Comparison of ENCODE assay signal across 8 mouse cellular contexts in genomic region chr9:35558257-35559008, GRCm38 (mm10). TPM values are rescaled to one million over a fixed set of nuclear protein-coding genes. Genes with fewer than 3 reads are reported as not detected.
DNase-seq lines count a peak whose midpoint lies in the region; ATAC-seq and TF ChIP-seq lines count a peak whose summit lies in the region.

Ddx25 (minus strand) TSS chr9:35558528.
Pus3 (plus strand) TSS chr9:35558595.

- peak; percentile 61 for ATAC-seq in Patski
- peak; percentile 6; the same call in 1 of the 2 replicates for ATAC-seq in common myeloid progenitor, adult 5-6 weeks (replicated peaks; ENCODE audit: low read depth, poor library complexity, severe bottlenecking)
- ATAC-seq in heart, postnatal 0 days (ENCODE audit: insufficient read depth, low read depth) = peak; percentile 47
- peak; percentile 87 for ATAC-seq in midbrain, embryonic 14.5 days (ENCODE audit: low FRiP score, low TSS enrichment)

- TF ChIP-seq EP300 in heart, postnatal 0 days (IDR thresholded peaks at IDR 0.05; ENCODE audit: low read depth) = no peak

- under 1% methylated on average over 45 of the region's 59 CpGs for WGBS in heart, postnatal 0 days
- 1% methylated on average over 59 of the region's 59 CpGs for WGBS in midbrain, embryonic 14.5 days

- POLR2A ChIA-PET in Patski (lab: Charles Lee) = interaction anchor here (0.6 kb wide), 1 partner anchor 123 kb away, joined by 3 read pairs; no protein-coding TSS in a partner anchor

- H3K9me3 ChIP-seq in heart, postnatal 0 days (replicated peaks; ENCODE audit: control insufficient read depth, low read length) = no peaks in the 10 kb centered on the region
- H3K9me3 ChIP-seq in midbrain, embryonic 14.5 days (ENCODE audit: control insufficient read depth, low read length) = no peaks in the 10 kb centered on the region

- DNase-seq in adrenal gland, adult (ENCODE audit: inconsistent age in 2 of 2, low spot score in 1 of 2) = peak; percentile 51 to 66
- DNase-seq in adrenal gland, postnatal 4 days (ENCODE audit: low spot score in 2 of 2) = no peak
- no peak for DNase-seq in Patski (ENCODE audit: low read depth, low spot score)
- no peak for DNase-seq in heart, postnatal 0 days (ENCODE audit: low spot score)
- peak; percentile 51 for DNase-seq in left cerebral cortex, adult 11 months (ENCODE audit: low spot score)
- DNase-seq in midbrain, embryonic 14.5 days = peak; percentile 89
- peak; percentile 60 for DNase-seq in testis, postnatal 10 days (ENCODE audit: low spot score)

- no peak for TF ChIP-seq CTCF in Patski (IDR thresholded peaks at IDR 0.05)
- no peak for TF ChIP-seq CTCF in heart, postnatal 0 days (IDR thresholded peaks at IDR 0.05; ENCODE audit: low read depth)

- H3K4me3 ChIP-seq in heart, postnatal 0 days (ENCODE audit: low read depth, low read length) = peak within 1 kb of the TSS; percentile 63
- H3K4me3 ChIP-seq in midbrain, embryonic 14.5 days (replicated peaks; ENCODE audit: low read depth, low read length) = peak within 1 kb of the TSS; percentile 63

- H3K9ac ChIP-seq in heart, postnatal 0 days (replicated peaks; ENCODE audit: low read depth, low read length) = peak within 1 kb of the TSS; percentile 45
- peak within 1 kb of the TSS; percentile 71 for H3K9ac ChIP-seq in midbrain, embryonic 14.5 days (replicated peaks; ENCODE audit: low read length)

- H3K27me3 ChIP-seq in Patski = peaks cover 26% of the 10 kb centered on the region
- peaks cover 20% of the 10 kb centered on the region for H3K27me3 ChIP-seq in heart, postnatal 0 days (ENCODE audit: control insufficient read depth, insufficient read depth, low read length)
- no peaks in the 10 kb centered on the region for H3K27me3 ChIP-seq in midbrain, embryonic 14.5 days (ENCODE audit: control insufficient read depth, insufficient read depth, low read length)

- in situ Hi-C loops in Patski (cut with MboI; ENCODE audit: low pct_unique_long_range_greater_than_20kb) = no loop called here

- peaks cover 9% of the 10 kb centered on the region for H3K4me1 ChIP-seq in heart, postnatal 0 days (ENCODE audit: control insufficient read depth, insufficient read depth)
- H3K4me1 ChIP-seq in midbrain, embryonic 14.5 days (ENCODE audit: control insufficient read depth, insufficient read depth, low read length) = peaks cover 13% of the 10 kb centered on the region

- CTCF ChIA-PET in Patski (lab: Charles Lee) = no interaction called here

- H3K4me2 ChIP-seq in heart, postnatal 0 days (ENCODE audit: low read depth, low read length) = peak within 1 kb of the TSS; percentile 100
- H3K4me2 ChIP-seq in midbrain, embryonic 14.5 days (ENCODE audit: low read length) = peak within 1 kb of the TSS; percentile 91

- peak within 1 kb of the TSS; percentile 5; the same call in 1 of the 2 replicates for H3K27ac ChIP-seq in heart, postnatal 0 days (ENCODE audit: low read depth)
- peak within 1 kb of the TSS; percentile 85 for H3K27ac ChIP-seq in midbrain, embryonic 14.5 days (replicated peaks; ENCODE audit: low read depth, low read length)

- peaks cover 12% of the 10 kb centered on the region; the same call in 1 of the 2 replicates for H3K36me3 ChIP-seq in heart, postnatal 0 days (replicated peaks; ENCODE audit: control insufficient read depth, insufficient read depth, low read length)
- H3K36me3 ChIP-seq in midbrain, embryonic 14.5 days (ENCODE audit: control insufficient read depth, insufficient read depth, low read length) = peaks cover 25% of the 10 kb centered on the region

RNA-seq across cellular contexts. Expression of gene Ddx25, which starts in this region (rescaled TPM):
- total RNA-seq in adrenal gland, postnatal 4 days (2021) = 1 to 10 TPM; 1.3 TPM
- polyA plus RNA-seq in Patski (2021) = 1.3 TPM
- total RNA-seq in common myeloid progenitor, adult 5-6 weeks (2017) = 0.05 and 0.49 TPM in 2 replicates
- total RNA-seq in heart, postnatal 0 days (2014; rRNA removed; ENCODE audit: low replicate concordance) = 0.27 TPM in 1 of 2 replicates, not detected in the other
- polyA plus RNA-seq in heart, postnatal 0 days (2015; fragmentation: Nextera tagmentation; extraction: Ambion mirVana) = 0.14 and 0.18 TPM in 2 replicates
- 27.2 and 32.4 TPM in 2 replicates for polyA plus RNA-seq in midbrain, embryonic 14.5 days (2014; fragmentation: Nextera tagmentation; extraction: Ambion mirVana)

RNA-seq across cellular contexts. Expression of gene Pus3, which starts in this region (rescaled TPM):
- 10 to 100 TPM; 14.8 to 16.7 TPM for total RNA-seq in adrenal gland, postnatal 4 days (2021)
- 15.3 TPM for polyA plus RNA-seq in Patski (2021)
- total RNA-seq in common myeloid progenitor, adult 5-6 weeks (2017) = 36.8 and 45.9 TPM in 2 replicates
- 7.9 and 8.6 TPM in 2 replicates for total RNA-seq in heart, postnatal 0 days (2014; rRNA removed; ENCODE audit: low replicate concordance)
- polyA plus RNA-seq in heart, postnatal 0 days (2015; fragmentation: Nextera tagmentation; extraction: Ambion mirVana) = 8.4 and 9.2 TPM in 2 replicates
- 16.5 and 18.8 TPM in 2 replicates for polyA plus RNA-seq in midbrain, embryonic 14.5 days (2014; fragmentation: Nextera tagmentation; extraction: Ambion mirVana)

Comparison
In these comparisons a context has a peak if more than half of its experiments do, and no peak if none do; other contexts are left out.
1. RNA of gene Ddx25 (polyA plus RNA-seq): 27.2 to 32.4 TPM in midbrain, embryonic 14.5 days; 1.3 TPM in Patski (single experiment) and 0.14 to 0.18 TPM in heart, postnatal 0 days; every median in the first group is over 10 times any median in the second.
2. DNase-seq: peak in adrenal gland, adult (2 of 2), left cerebral cortex, adult 11 months (single experiment), midbrain, embryonic 14.5 days (single experiment) and testis, postnatal 10 days (single experiment); none in adrenal gland, postnatal 4 days (0 of 2), Patski (single experiment) and heart, postnatal 0 days (single experiment).
3. ATAC-seq: peak in every context shown above with its lines; median percentile 87 in midbrain, embryonic 14.5 days; 61 in Patski; 47 in heart, postnatal 0 days; 6 in common myeloid progenitor, adult 5-6 weeks.